Mouse (Mus musculus) thymus, adult 2 months (tissue): ENCODE results near the gene Coq8a. TPM values are rescaled to one million over a fixed set of nuclear protein-coding genes. Genes with fewer than 3 reads are reported as not detected.

Experiments used
- DNase-seq: peaks from one replicate; pipeline ENCODE4 v3.0.0; 2021
- H3K27ac ChIP-seq: fragments of 200-500 bp; 2 replicates; pipeline ENCODE4 v1.5.1; 2012; ENCODE audit warnings: low read length, control low read depth; ENCODE audit not compliant: control insufficient read depth, insufficient read depth
- H3K27me3 ChIP-seq: fragments of 200-500 bp; 2 replicates; pipeline ENCODE4 v1.6.1; 2012; ENCODE audit warnings: mild to moderate bottlenecking, low read length, moderate library complexity, mixed read lengths; ENCODE audit not compliant: control insufficient read depth, insufficient read depth
- H3K36me3 ChIP-seq: fragments of 200-500 bp; 2 replicates; pipeline ENCODE4 v1.6.1; 2012; ENCODE audit warnings: mild to moderate bottlenecking, low read length, moderate library complexity; ENCODE audit not compliant: control insufficient read depth, insufficient read depth
- H3K4me1 ChIP-seq: fragments of 200-500 bp; replicated peaks from 2 replicates; pipeline ENCODE4 v1.6.1; 2012; ENCODE audit warnings: low read length; ENCODE audit not compliant: control insufficient read depth, insufficient read depth
- H3K4me3 ChIP-seq: fragments of 200-500 bp; 2 replicates; pipeline ENCODE4 v1.5.1; 2012; ENCODE audit warnings: mild to moderate bottlenecking, low read length, control low read depth, moderate library complexity; ENCODE audit not compliant: control insufficient read depth, insufficient read depth
- CTCF ChIP-seq: fragments of 200-500 bp; IDR thresholded peaks from 2 replicates; pipeline ENCODE4 v1.5.1; 2012; ENCODE audit warnings: mild to moderate bottlenecking, control low read depth, low read length, moderate library complexity, borderline replicate concordance; ENCODE audit not compliant: control insufficient read depth, poor library complexity, insufficient read depth; ENCODE audit errors: extremely low read depth
- POLR2A ChIP-seq: fragments of 200-500 bp; IDR thresholded peaks from 2 replicates; pipeline ENCODE4 v1.6.1; 2012; ENCODE audit warnings: mild to moderate bottlenecking, low read length, control low read depth, moderate library complexity; ENCODE audit not compliant: control insufficient read depth, poor library complexity, insufficient read depth; ENCODE audit errors: extremely low read depth
- WGBS: fragments of 180-500 bp; shearing (Covaris S2); methylation state at CpG from one replicate; pipeline ENCODE4 v1.1.7; 2018; 5-methylcytosine and 5-hydroxymethylcytosine counted together
- polyA plus RNA-seq: library from polyadenylated mRNA; depleted of rRNA; stranded (reverse); fragments of >200 nt; gene quantifications from 2 replicates; pipeline ENCODE4 v1.2.3, GENCODE M21; 2012

Gene Coq8a
- polyA plus RNA-seq, 1 experiment, result 51.0 TPM

DNA sequence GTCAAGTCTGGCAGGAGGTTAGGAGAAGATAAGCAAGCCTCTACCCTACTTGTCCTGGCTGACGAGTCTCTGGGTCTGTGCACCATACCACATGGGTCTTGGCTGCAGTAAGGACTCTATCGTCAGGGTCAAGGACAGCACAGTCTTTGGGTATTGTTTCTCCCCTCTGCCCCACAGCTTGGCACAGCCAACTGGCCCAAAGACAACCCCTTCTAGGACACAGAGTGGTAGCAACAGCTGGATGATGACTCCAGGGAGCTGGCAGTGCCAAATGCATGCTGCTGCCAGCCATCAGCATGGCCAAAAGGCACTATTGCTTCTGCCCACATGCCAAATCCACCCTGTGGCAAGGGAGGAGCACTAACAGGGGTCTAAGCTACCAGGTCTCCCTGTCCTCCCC is 27.5 kb downstream of the Coq8a start:
- H3K36me3 ChIP-seq, result no peaks in the 10 kb centered on the region
- DNase-seq, result no peak

DNA sequence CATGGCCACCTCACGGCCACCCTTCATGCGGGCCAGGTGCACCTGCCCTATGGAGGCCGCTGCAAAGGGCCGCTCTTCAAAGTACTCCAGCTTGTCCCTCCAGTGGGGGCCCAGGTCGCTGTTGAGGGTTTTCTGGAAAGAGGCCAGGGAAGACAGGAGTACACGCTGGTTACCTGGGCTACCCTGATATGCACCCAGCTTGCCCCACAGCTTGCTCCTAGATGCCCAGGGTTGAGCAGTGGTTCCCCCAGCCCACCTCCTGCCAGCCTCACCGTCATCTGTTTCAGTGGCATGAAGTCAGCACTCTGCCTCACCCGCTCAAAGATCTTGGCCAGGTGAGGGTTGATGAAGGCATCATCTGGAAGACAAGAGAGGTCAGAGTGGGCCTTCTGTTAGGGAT is 29.3 kb downstream of the Coq8a start:
- Histone ChIP-seq H3K27ac (no peak overlapping the region), H3K36me3 (no peaks in the 10 kb centered on the region), H3K4me1 (no peaks in the 10 kb centered on the region), H3K4me3 (no peak overlapping the region), H3K27me3 (no peaks in the 10 kb centered on the region)
- TF ChIP-seq POLR2A, result no peak
- TF ChIP-seq CTCF, result no peak
- no peak for DNase-seq
- 97% methylated on average over 8 of the region's 8 CpGs for WGBS

More for the DNA sequence above, 27.5 kb downstream of the Coq8a start:
- Histone ChIP-seq H3K4me1 (no peaks in the 10 kb centered on the region), H3K27ac (no peak overlapping the region), H3K27me3 (no peaks in the 10 kb centered on the region), H3K4me3 (no peak overlapping the region)
- 92% methylated on average over 2 of the region's 2 CpGs for WGBS
- TF ChIP-seq POLR2A (no peak), CTCF (no peak)

DNA sequence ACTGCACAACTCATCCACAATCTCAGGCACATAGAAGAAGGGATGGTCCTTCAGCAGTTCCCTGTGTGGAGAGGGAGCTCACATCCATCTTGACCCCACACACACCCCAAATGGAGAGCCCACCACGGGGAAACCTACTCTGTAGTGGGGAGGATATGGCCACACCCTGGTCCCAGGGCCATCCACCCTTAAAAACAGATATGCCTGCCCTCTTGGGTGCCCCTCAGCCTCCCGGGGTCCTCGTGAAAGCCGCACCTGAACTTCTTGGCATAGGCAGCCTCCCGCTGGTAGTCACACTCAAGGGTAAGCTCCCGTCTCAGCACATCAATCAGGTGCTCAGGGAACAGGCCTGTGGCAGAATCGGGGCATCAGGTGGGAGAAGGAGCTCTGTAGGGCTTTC is 30.2 kb downstream of the Coq8a start:
- H3K27me3 ChIP-seq, result no peaks in the 10 kb centered on the region
- TF ChIP-seq POLR2A (no peak), CTCF (no peak)
- H3K36me3 ChIP-seq, result no peaks in the 10 kb centered on the region
- H3K4me3 ChIP-seq, result no peak overlapping the region
- H3K4me1 ChIP-seq, result no peaks in the 10 kb centered on the region
- DNase-seq, result no peak
- WGBS, result 94% methylated on average over 7 of the region's 7 CpGs
- H3K27ac ChIP-seq, result no peak overlapping the region

DNA sequence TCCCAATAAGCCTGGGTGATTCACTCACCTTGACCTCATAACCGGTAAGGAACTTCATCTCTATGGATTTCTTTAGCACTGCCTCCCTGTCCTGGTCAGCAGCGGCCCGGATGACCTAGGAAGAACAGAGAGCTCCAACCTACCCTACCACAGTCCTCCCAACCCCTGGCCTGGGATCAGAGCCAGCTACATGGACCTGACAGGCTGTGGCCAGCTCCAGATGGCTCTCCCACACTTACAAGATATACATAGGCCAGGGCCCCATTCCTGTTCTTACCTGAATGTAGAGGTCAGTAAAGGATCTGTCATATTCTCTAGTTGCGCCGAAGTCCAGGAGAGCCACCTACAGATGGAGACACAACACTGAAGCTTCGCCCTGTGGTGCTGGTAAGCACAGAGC is 31.1 kb downstream of the Coq8a start:
- Histone ChIP-seq H3K27ac (no peak overlapping the region), H3K27me3 (no peaks in the 10 kb centered on the region), H3K4me3 (no peak overlapping the region), H3K4me1 (no peaks in the 10 kb centered on the region), H3K36me3 (no peaks in the 10 kb centered on the region)
- no peak for TF ChIP-seq CTCF
- TF ChIP-seq POLR2A, result no peak
- WGBS, result 99% methylated on average over 6 of the region's 6 CpGs
- no peak for DNase-seq

DNA sequence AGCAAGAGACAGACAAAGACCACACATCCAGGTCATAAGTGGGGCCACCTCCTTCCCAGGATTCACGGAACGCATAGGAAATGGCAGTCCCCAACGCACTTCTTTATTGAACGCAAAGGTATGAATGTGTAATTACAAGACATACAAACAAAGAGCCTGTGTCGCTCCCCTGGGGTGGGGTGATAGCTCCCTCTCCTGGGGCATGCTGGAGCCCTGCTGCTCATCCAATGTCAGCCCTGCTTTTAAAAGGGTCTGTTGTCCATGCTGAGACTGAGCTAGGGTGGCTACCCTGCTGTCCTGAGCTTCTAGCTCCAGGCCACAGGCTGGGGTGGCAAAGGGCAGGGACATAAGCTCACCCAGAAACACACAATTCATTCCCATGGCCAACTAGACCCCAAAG is 32.9 kb downstream of the Coq8a start:
- Histone ChIP-seq H3K4me1 (no peaks in the 10 kb centered on the region), H3K4me3 (no peak overlapping the region), H3K36me3 (no peaks in the 10 kb centered on the region), H3K27me3 (no peaks in the 10 kb centered on the region), H3K27ac (no peak overlapping the region)
- no peak for DNase-seq
- 98% methylated on average over 5 of the region's 5 CpGs for WGBS
- no peak for TF ChIP-seq CTCF
- TF ChIP-seq POLR2A, result no peak

DNA sequence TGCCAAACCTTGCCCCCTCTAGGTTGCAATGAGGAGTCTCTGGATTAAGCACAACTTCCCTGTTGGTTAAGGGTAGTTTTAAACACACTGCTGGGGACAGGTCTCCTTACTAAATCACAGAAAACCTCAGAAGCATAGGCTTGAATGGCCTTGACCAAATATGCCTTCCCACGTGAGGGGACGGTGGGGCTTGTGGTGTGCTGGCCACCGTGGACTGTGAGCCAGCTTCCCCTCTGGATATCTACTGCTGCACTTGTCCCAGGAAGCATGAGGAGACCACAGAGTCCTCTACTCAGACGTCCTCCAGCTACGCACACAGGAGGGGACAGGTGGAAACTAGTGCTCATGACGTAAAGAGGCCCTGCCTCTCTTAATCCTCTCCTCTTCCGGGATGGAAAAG is 36.4 kb downstream of the Coq8a start:
- H3K4me1 ChIP-seq, result no peaks in the 10 kb centered on the region
- DNase-seq, result no peak
- no peak for TF ChIP-seq CTCF
- TF ChIP-seq POLR2A, result no peak
- no peaks in the 10 kb centered on the region for H3K36me3 ChIP-seq
- H3K4me3 ChIP-seq, result no peak overlapping the region
- no peak overlapping the region for H3K27ac ChIP-seq
- WGBS, result 77% methylated on average over 7 of the region's 7 CpGs
- H3K27me3 ChIP-seq, result no peaks in the 10 kb centered on the region
